Mouse (Mus musculus) ES-E14 (cell line): ENCODE measurements around the gene Grik5.

Experiments
- CHD2 ChIP-seq: IDR thresholded peaks from 2 replicates; pipeline ENCODE4 v1.6.1; 2014; ENCODE audit warnings: mild to moderate bottlenecking, low read depth, low read length, inconsistent platforms
- HCFC1 ChIP-seq: IDR thresholded peaks from 2 replicates; pipeline ENCODE4 v1.6.1; 2012; ENCODE audit warnings: low read length, inconsistent platforms, borderline replicate concordance; ENCODE audit not compliant: insufficient read depth
- MAFK ChIP-seq: IDR thresholded peaks from 2 replicates; pipeline ENCODE4 v1.6.1; 2014; ENCODE audit warnings: mild to moderate bottlenecking, low read depth, low read length, inconsistent platforms; ENCODE audit not compliant: insufficient read depth
- ZC3H11A ChIP-seq: IDR thresholded peaks from 2 replicates; pipeline ENCODE4 v1.6.1; 2012; ENCODE audit warnings: low read depth, mild to moderate bottlenecking, inconsistent platforms, low read length, borderline replicate concordance
- ZNF384 ChIP-seq: IDR thresholded peaks from 2 replicates; pipeline ENCODE4 v1.6.1; 2012; ENCODE audit warnings: low read depth, low read length, inconsistent platforms

- 0 out of 2 replicates have a peak, but pooled peaks have one; percentile 3 for TF ChIP-seq ZC3H11A
- TF ChIP-seq MAFK, result no peak
- TF ChIP-seq HCFC1, result no peak; the same call in 1 of the 2 replicates
- no peak for TF ChIP-seq CHD2
- TF ChIP-seq ZNF384, result no peak
Measured at GRCm38 (mm10) chr7:24971261-24971971, 100.7 kb downstream of the Grik5 start.
